Mouse (Mus musculus): Measurements from ENCODE around the gene Serhl. TPM values are rescaled to one million over a fixed set of nuclear protein-coding genes. Genes with fewer than 3 reads are reported as not detected.

Serhl gene
- polyA plus RNA-seq, 1 experiment from 2014 or later = 16.0 TPM

- no peaks in the 10 kb centered on the region for H3K36me3 ChIP-seq (replicated peaks)
- peaks cover 27% of the 10 kb centered on the region for H3K4me1 ChIP-seq (replicated peaks)
- WGBS (ENCODE audit: insufficient replicate concordance) = 42% methylated on average over 13 of the region's 13 CpGs
- no peak overlapping the region for H3K27ac ChIP-seq (replicated peaks)
- no peak overlapping the region for H3K4me2 ChIP-seq
- ATAC-seq (ENCODE audit: insufficient read depth) = no peak
- H3K4me3 ChIP-seq (replicated peaks) = no peak overlapping the region
- no peak overlapping the region for H3K9ac ChIP-seq
- peaks cover 15% of the 10 kb centered on the region for H3K27me3 ChIP-seq
- no peaks in the 10 kb centered on the region for H3K9me3 ChIP-seq (replicated peaks)
Measured at GRCm38 (mm10) chr15:83084022-83084640, 5.2 kb upstream of the Serhl start.

GRCm38 (mm10) chr15:83085901-83086300 lies 3.4 kb upstream of the Serhl start:
- no peak overlapping the region for H3K27ac ChIP-seq (replicated peaks)
- peaks cover 25% of the 10 kb centered on the region for H3K27me3 ChIP-seq
- ATAC-seq (ENCODE audit: insufficient read depth) = no peak
- no peak overlapping the region for H3K4me2 ChIP-seq
- no peak overlapping the region for H3K4me3 ChIP-seq (replicated peaks)
- WGBS (ENCODE audit: insufficient replicate concordance) = 21% methylated on average over 7 of the region's 7 CpGs
- H3K36me3 ChIP-seq (replicated peaks) = no peaks in the 10 kb centered on the region
- peaks cover 28% of the 10 kb centered on the region for H3K4me1 ChIP-seq (replicated peaks)
- no peak overlapping the region for H3K9ac ChIP-seq
- no peaks in the 10 kb centered on the region for H3K9me3 ChIP-seq (replicated peaks)

- Histone ChIP-seq H3K9me3 (replicated peaks) (no peaks in the 10 kb centered on the region), H3K27me3 (peaks cover 25% of the 10 kb centered on the region), H3K27ac (replicated peaks) (no peak overlapping the region), H3K4me3 (replicated peaks) (no peak overlapping the region), H3K9ac (no peak overlapping the region), H3K36me3 (replicated peaks) (no peaks in the 10 kb centered on the region), H3K4me2 (no peak overlapping the region), H3K4me1 (replicated peaks) (peaks cover 28% of the 10 kb centered on the region)
- no peak for ATAC-seq (ENCODE audit: insufficient read depth)
- 38% methylated on average over 13 of the region's 13 CpGs for WGBS (ENCODE audit: insufficient replicate concordance)
Measured at GRCm38 (mm10) chr15:83086636-83087328, 2.5 kb upstream of the Serhl start.

GRCm38 (mm10) chr15:83088495-83089428 lies 544 bp upstream of the Serhl start:
- no peak for ATAC-seq (ENCODE audit: insufficient read depth)
- H3K9ac ChIP-seq = no peak overlapping the region
- peak overlapping the region; percentile 42; the same call in 1 of the 2 replicates for H3K4me2 ChIP-seq
- H3K27me3 ChIP-seq = peaks cover 25% of the 10 kb centered on the region
- WGBS (ENCODE audit: insufficient replicate concordance) = 11% methylated on average over 27 of the region's 27 CpGs
- no peaks in the 10 kb centered on the region for H3K9me3 ChIP-seq (replicated peaks)
- H3K27ac ChIP-seq (replicated peaks) = no peak overlapping the region
- no peaks in the 10 kb centered on the region for H3K36me3 ChIP-seq (replicated peaks)
- H3K4me3 ChIP-seq (replicated peaks) = no peak overlapping the region
- H3K4me1 ChIP-seq (replicated peaks) = peaks cover 28% of the 10 kb centered on the region

- WGBS (ENCODE audit: insufficient replicate concordance) = 27% methylated on average over 3 of the region's 3 CpGs
Measured at GRCm38 (mm10) chr15:83090874-83091273, 1.6 kb downstream of the Serhl start.

GRCm38 (mm10) chr15:83093687-83094086 lies 4.4 kb downstream of the Serhl start:
- Histone ChIP-seq H3K4me1 (replicated peaks) (peaks cover 5% of the 10 kb centered on the region), H3K4me3 (replicated peaks) (no peak overlapping the region), H3K9ac (no peak overlapping the region), H3K4me2 (no peak overlapping the region), H3K36me3 (replicated peaks) (no peaks in the 10 kb centered on the region), H3K9me3 (replicated peaks) (no peaks in the 10 kb centered on the region), H3K27me3 (peaks cover 27% of the 10 kb centered on the region), H3K27ac (replicated peaks) (no peak overlapping the region)
- 57% methylated on average over 2 of the region's 2 CpGs for WGBS (ENCODE audit: insufficient replicate concordance)
- ATAC-seq (ENCODE audit: insufficient read depth) = no peak

More at GRCm38 (mm10) chr15:83090874-83091273, 1.6 kb downstream of the Serhl start:
- no peak for ATAC-seq (ENCODE audit: insufficient read depth)
- no peak overlapping the region for H3K4me3 ChIP-seq (replicated peaks)
- no peaks in the 10 kb centered on the region for H3K9me3 ChIP-seq (replicated peaks)
- no peaks in the 10 kb centered on the region for H3K36me3 ChIP-seq (replicated peaks)
- H3K27me3 ChIP-seq = peaks cover 21% of the 10 kb centered on the region
- no peak overlapping the region for H3K4me2 ChIP-seq
- H3K9ac ChIP-seq = no peak overlapping the region
- H3K27ac ChIP-seq (replicated peaks) = no peak overlapping the region
- H3K4me1 ChIP-seq (replicated peaks) = peaks cover 25% of the 10 kb centered on the region

- Histone ChIP-seq H3K4me3 (replicated peaks) (no peak overlapping the region), H3K4me2 (no peak overlapping the region), H3K9me3 (replicated peaks) (no peaks in the 10 kb centered on the region), H3K9ac (no peak overlapping the region), H3K27me3 (peaks cover 21% of the 10 kb centered on the region), H3K36me3 (replicated peaks) (no peaks in the 10 kb centered on the region), H3K4me1 (replicated peaks) (peaks cover 17% of the 10 kb centered on the region), H3K27ac (replicated peaks) (no peak overlapping the region)
- WGBS (ENCODE audit: insufficient replicate concordance) = 29% methylated on average over 2 of the region's 2 CpGs
- no peak for ATAC-seq (ENCODE audit: insufficient read depth)
Measured at GRCm38 (mm10) chr15:83095950-83096349, 6.6 kb downstream of the Serhl start.

GRCm38 (mm10) chr15:83099533-83100331 lies 10.4 kb downstream of the Serhl start:
- peak overlapping the region; percentile 70 for H3K9ac ChIP-seq
- peak overlapping the region; percentile 90 for H3K4me2 ChIP-seq
- H3K27ac ChIP-seq (replicated peaks) = peak overlapping the region; percentile 64
- H3K4me1 ChIP-seq (replicated peaks) = peaks cover 17% of the 10 kb centered on the region
- peaks cover 20% of the 10 kb centered on the region for H3K27me3 ChIP-seq
- peak overlapping the region; percentile 65 for H3K4me3 ChIP-seq (replicated peaks)
- no peaks in the 10 kb centered on the region for H3K36me3 ChIP-seq (replicated peaks)
- ATAC-seq (ENCODE audit: insufficient read depth) = peak; percentile 90
- 6% methylated on average over 31 of the region's 31 CpGs for WGBS (ENCODE audit: insufficient replicate concordance)
- no peaks in the 10 kb centered on the region for H3K9me3 ChIP-seq (replicated peaks)

- Histone ChIP-seq H3K4me1 (replicated peaks) (peaks cover 17% of the 10 kb centered on the region), H3K27ac (replicated peaks) (peak overlapping the region; percentile 64), H3K4me2 (peak overlapping the region; percentile 90), H3K9me3 (replicated peaks) (no peaks in the 10 kb centered on the region), H3K36me3 (replicated peaks) (no peaks in the 10 kb centered on the region), H3K4me3 (replicated peaks) (peak overlapping the region; percentile 65), H3K27me3 (peaks cover 18% of the 10 kb centered on the region), H3K9ac (peak overlapping the region; percentile 70)
- ATAC-seq (ENCODE audit: insufficient read depth) = no peak
- WGBS (ENCODE audit: insufficient replicate concordance) = under 1% methylated on average over 8 of the region's 8 CpGs
Measured at GRCm38 (mm10) chr15:83100332-83100662, 11.0 kb downstream of the Serhl start.

- ATAC-seq (ENCODE audit: insufficient read depth) = no peak
- Histone ChIP-seq H3K36me3 (replicated peaks) (no peaks in the 10 kb centered on the region), H3K4me2 (no peak overlapping the region), H3K4me3 (replicated peaks) (no peak overlapping the region), H3K9ac (no peak overlapping the region), H3K9me3 (replicated peaks) (no peaks in the 10 kb centered on the region), H3K4me1 (replicated peaks) (peaks cover 17% of the 10 kb centered on the region), H3K27me3 (peaks cover 14% of the 10 kb centered on the region), H3K27ac (replicated peaks) (no peak overlapping the region)
- 59% methylated on average over 1 of the region's 1 CpGs for WGBS (ENCODE audit: insufficient replicate concordance)
Measured at GRCm38 (mm10) chr15:83103111-83103510, 13.8 kb downstream of the Serhl start.
